Mouse (Mus musculus) midbrain, embryonic 16.5 days (tissue): ENCODE measurements around the gene Myo19. TPM values are rescaled to one million over a fixed set of nuclear protein-coding genes. Genes with fewer than 3 reads are reported as not detected.

Source experiments
- ATAC-seq: fragments of 200-750 bp; cut with Nextera tagmentation; 2 replicates; pipeline ENCODE4 v1.8.0; 2017; ENCODE audit warnings: moderate TSS enrichment
- H3K27ac ChIP-seq: fragments of 300-500 bp; sonication (generic); 2 replicates; pipeline ENCODE4 v1.5.1; 2014; ENCODE audit warnings: mild to moderate bottlenecking, low read length, mixed read lengths
- H3K27me3 ChIP-seq: fragments of 300-500 bp; sonication (generic); 2 replicates; pipeline ENCODE4 v1.6.1; 2014; ENCODE audit warnings: low read depth, low read length, mixed read lengths; ENCODE audit not compliant: control insufficient read depth, insufficient read depth
- H3K36me3 ChIP-seq: fragments of 300-500 bp; sonication (generic); 2 replicates; pipeline ENCODE4 v1.6.1; 2014; ENCODE audit warnings: mild to moderate bottlenecking, low read length, moderate library complexity, mixed read lengths; ENCODE audit not compliant: control insufficient read depth, insufficient read depth
- H3K4me1 ChIP-seq: fragments of 300-500 bp; sonication (generic); 2 replicates; pipeline ENCODE4 v1.6.1; 2014; ENCODE audit warnings: mild to moderate bottlenecking, low read length, mixed read lengths; ENCODE audit not compliant: control insufficient read depth, insufficient read depth
- H3K4me2 ChIP-seq: fragments of 300-500 bp; sonication (generic); 2 replicates; pipeline ENCODE4 v1.6.1; 2014; ENCODE audit warnings: mild to moderate bottlenecking, low read length, mixed read lengths
- H3K4me3 ChIP-seq: fragments of 300-500 bp; sonication (generic); 2 replicates; pipeline ENCODE4 v1.5.1; 2014; ENCODE audit warnings: low read depth, mild to moderate bottlenecking, low read length, moderate library complexity, mixed read lengths
- H3K9ac ChIP-seq: fragments of 300-500 bp; sonication (generic); 2 replicates; pipeline ENCODE4 v1.6.1; 2014; ENCODE audit warnings: low read depth, low read length, mixed read lengths
- H3K9me3 ChIP-seq: fragments of 300-500 bp; sonication (generic); replicated peaks from 2 replicates; pipeline ENCODE4 v1.6.1; 2014; ENCODE audit warnings: mild to moderate bottlenecking, low read length, mixed read lengths; ENCODE audit not compliant: control insufficient read depth, poor library complexity, severe bottlenecking
- WGBS: fragments of 180-500 bp; shearing (Covaris S2); extraction: QIAGEN DNeasy Blood & Tissue Kit; methylation state at CpG from one replicate; pipeline ENCODE4 v1.1.7; 2014; 5-methylcytosine and 5-hydroxymethylcytosine counted together
- polyA plus RNA-seq: library from polyadenylated mRNA; unstranded; fragments of >200 nt; fragmentation: Nextera tagmentation; extraction: Ambion mirVana; gene quantifications from 2 replicates; pipeline ENCODE4 v1.2.1, GENCODE M21; 2015

Myo19 gene
- polyA plus RNA-seq: 5.3 and 5.8 TPM in 2 replicates

DNA sequence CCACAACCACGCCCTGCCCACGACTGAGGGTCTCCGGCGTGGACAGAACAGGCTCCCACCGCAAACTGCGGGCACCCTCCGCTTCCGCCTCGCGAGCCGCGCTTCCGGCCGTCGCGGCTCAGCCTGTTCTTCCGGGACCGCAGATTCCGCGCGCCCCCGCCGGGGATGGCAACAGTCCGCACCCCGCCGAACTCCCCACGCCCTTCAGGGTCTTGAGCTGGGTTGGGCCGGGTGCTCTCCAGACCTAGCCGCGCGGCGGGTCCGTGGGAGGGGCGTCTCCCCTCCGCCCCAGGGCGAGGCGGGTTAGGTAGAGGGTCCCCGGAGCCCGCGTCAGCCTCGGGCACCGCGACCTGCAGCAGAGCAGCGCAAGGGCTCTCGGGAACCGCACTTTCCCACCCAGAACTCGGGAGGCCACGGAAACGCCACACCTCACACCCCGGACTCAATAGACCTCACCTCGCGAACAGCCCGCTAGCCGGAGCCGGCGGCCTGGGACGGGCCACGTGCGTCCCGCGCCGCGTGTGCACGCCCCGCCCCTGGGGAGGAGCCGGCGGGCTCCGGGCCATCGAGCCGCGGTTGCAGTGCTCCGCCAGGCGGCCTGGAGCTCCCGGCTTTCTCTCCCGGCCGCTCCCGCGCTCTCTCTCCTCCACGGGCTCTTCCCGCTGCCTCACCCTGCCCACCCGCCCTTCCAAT is at the start of gene Myo19, which contains the start of gene Pigw:
Gene Myo19 (plus strand): TSS at position 377 of the 693 bp plus-strand sequence.
Gene Pigw (minus strand): TSS at position 514 of the 693 bp plus-strand sequence.
- under 1% methylated on average over 76 of the region's 81 CpGs for WGBS

DNA sequence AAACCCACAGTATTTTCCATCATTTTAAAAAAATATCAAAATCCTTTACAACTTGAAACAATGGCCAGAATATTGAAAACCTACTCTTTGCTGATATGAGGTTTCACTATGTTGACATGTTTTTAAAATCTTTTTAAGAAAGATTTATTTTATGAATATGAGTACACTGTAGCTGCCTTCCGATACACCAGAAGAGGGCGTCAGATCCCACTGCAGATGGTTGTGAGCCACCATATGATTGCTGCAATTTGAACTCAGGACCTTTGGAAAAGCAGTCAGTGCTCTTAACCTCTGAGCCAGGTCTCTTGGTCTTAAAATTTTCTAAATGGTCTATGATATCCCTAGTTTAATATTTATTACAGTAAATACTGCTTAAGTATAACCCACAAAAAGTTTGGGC is 40.6 kb upstream of the Myo19 start:
- H3K4me1 ChIP-seq: no peaks in the 10 kb centered on the region

More for the DNA sequence above, at the start of gene Myo19, which contains the start of gene Pigw:
- H3K4me2 ChIP-seq: peak within 1 kb of the TSS; percentile 86
- peak within 1 kb of the TSS; percentile 85 for H3K9ac ChIP-seq
- H3K4me3 ChIP-seq: peak within 1 kb of the TSS; percentile 84
- H3K27me3 ChIP-seq: no peaks in the 10 kb centered on the region
- H3K4me1 ChIP-seq: peaks cover 15% of the 10 kb centered on the region
- H3K9me3 ChIP-seq: no peaks in the 10 kb centered on the region
- H3K27ac ChIP-seq: peak within 1 kb of the TSS; percentile 87
- ATAC-seq: peak; percentile 95
- H3K36me3 ChIP-seq: no peaks in the 10 kb centered on the region

DNA sequence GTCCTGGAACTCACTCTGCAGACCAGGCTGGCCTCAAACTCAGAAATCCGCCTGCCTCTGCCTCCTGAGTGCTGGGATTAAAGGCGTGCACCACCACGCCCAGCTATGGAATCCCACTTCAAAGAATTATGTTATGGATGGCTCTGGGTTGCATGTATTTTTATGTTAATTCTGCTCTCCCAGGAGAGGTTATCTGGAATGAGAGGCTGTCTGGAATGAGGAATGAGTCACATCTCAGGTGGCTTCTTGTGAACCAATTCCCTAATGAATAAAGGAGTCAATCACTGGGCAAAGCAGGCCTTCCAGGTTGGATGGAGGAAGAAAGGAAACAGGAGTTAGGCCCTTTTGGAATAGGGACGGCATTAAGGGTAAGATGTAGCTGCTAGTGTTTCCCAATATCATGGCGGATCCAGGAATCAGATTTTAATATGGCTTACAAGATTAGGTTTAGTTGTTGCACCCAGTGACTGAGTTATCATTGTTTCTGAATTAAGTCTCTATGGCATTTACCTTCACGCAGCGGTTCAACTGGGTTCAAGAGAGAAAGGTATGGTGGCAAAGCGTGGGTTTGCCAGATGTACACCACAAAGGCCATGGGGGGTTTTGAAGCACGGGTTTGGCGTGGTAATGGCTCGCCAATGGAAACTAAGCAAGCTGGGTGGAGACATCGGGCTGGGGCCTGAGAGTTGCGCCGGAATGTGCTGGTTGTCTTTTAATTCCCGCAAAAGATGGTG is 33.0 kb upstream of the Myo19 start:
- WGBS: 95% methylated on average over 15 of the region's 15 CpGs
- ATAC-seq: no peak
- Histone ChIP-seq H3K27me3 (no peaks in the 10 kb centered on the region), H3K4me2 (no peak overlapping the region), H3K4me3 (no peak overlapping the region), H3K36me3 (peaks cover 13% of the 10 kb centered on the region), H3K27ac (no peak overlapping the region), H3K4me1 (no peaks in the 10 kb centered on the region), H3K9me3 (no peaks in the 10 kb centered on the region), H3K9ac (no peak overlapping the region)

More for the DNA sequence above, 40.6 kb upstream of the Myo19 start:
- no peak overlapping the region for H3K9ac ChIP-seq
- H3K27me3 ChIP-seq: no peaks in the 10 kb centered on the region
- no peak overlapping the region for H3K4me2 ChIP-seq
- no peak for ATAC-seq
- H3K27ac ChIP-seq: no peak overlapping the region
- no peak overlapping the region for H3K4me3 ChIP-seq
- 91% methylated on average over 2 of the region's 2 CpGs for WGBS
- no peaks in the 10 kb centered on the region for H3K9me3 ChIP-seq
- H3K36me3 ChIP-seq: peaks cover 18% of the 10 kb centered on the region

DNA sequence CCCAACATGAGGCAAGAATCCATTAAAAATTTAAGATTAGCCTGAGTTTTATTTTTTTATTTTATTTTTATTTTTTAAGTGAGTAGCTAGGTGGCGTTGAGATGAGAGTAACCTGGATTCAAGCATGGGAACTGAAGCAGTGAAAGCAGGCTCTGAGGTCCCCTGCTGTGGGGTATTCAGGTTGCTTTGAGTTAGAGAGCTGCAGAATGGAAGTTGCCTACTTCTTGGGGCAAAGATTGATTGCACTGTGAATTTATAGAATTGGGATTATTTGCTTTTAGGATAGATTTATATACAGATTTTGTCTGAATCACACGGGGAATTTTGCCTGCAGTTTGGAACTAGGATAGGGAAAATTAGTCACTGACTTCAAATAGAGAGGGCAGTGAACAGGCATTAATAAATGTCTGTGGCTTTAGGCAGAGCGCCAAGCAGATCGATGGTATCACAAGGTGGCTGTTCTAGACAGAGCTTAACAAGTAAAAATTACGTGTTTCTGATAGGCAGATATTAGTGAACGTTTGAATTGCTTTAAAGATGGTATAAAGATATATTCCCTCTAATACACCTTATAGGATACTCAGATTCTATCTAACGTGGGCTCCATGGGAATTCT is 32.4 kb upstream of the Myo19 start:
- 91% methylated on average over 7 of the region's 7 CpGs for WGBS
- Histone ChIP-seq H3K4me2 (no peak overlapping the region), H3K36me3 (peaks cover 13% of the 10 kb centered on the region), H3K27me3 (no peaks in the 10 kb centered on the region), H3K4me3 (no peak overlapping the region), H3K9ac (no peak overlapping the region), H3K4me1 (no peaks in the 10 kb centered on the region), H3K9me3 (no peaks in the 10 kb centered on the region), H3K27ac (no peak overlapping the region)
- no peak for ATAC-seq

DNA sequence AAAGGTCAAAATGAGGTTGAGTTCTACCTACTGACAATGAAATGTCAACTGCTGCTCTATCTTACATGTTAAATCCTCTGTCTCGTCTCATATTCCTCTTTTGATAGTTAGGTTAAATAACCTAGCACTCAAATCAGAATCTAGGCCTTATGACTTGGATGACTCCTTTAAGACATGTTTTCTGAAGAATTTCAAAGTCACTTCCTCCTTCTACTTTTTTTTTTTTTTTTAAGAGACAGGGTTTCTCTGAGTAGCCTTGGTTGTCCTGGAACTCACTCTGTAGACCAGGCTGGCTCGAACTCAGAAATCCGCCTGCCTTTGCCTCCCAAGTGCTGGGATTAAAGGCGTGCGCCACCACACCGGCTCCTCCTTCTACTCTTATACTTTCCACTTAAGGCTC is 24.7 kb upstream of the Myo19 start:
- Histone ChIP-seq H3K36me3 (peaks cover 13% of the 10 kb centered on the region), H3K9ac (no peak overlapping the region), H3K4me3 (no peak overlapping the region), H3K4me1 (no peaks in the 10 kb centered on the region), H3K27me3 (no peaks in the 10 kb centered on the region), H3K27ac (no peak overlapping the region), H3K4me2 (no peak overlapping the region), H3K9me3 (no peaks in the 10 kb centered on the region)
- ATAC-seq: no peak
- WGBS: 96% methylated on average over 6 of the region's 6 CpGs

DNA sequence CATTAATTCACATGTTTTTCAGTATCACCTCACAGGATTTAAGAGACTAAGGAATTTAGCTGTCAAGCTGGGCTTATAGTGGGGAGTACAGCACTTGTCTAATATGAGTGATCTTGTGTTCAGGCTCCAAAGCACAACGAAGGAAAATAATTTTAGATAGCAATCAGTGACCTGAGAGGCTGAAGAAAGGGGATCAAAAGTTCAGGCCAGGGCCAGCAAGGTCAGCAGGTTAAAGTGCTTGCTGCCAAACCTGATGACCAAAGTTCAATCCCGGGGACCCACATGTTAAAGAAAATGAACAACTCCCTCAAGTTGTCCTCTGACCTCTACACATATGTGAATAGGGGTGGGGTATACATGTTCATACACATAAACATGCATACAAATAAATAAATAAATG is 14.7 kb upstream of the Myo19 start:
- WGBS: 84% methylated on average over 2 of the region's 2 CpGs
- H3K4me2 ChIP-seq: no peak overlapping the region

DNA sequence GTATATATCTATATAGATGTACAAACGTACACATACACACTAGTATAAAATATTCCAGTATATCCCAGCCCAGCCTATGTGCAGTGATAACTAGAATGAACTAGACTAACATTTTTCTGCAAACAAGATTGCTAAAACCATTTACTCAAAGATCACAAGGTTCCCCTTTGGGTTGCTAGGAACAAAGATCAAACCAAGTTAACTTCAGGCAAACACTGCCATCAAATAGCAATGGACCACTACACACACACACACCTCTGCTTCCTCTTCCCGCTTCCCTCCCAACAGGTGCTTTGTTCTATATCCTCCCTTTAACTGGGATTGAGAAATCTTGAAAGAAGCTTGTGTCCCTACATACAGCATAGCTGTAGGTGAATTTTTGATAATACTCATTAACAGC is 12.4 kb upstream of the Myo19 start:
- Histone ChIP-seq H3K4me3 (no peak overlapping the region), H3K27ac (no peak overlapping the region), H3K36me3 (no peaks in the 10 kb centered on the region), H3K4me1 (peaks cover 25% of the 10 kb centered on the region), H3K9me3 (no peaks in the 10 kb centered on the region), H3K9ac (no peak overlapping the region), H3K4me2 (0 out of 2 replicates have a peak overlapping the region, but pooled peaks have one; percentile 23), H3K27me3 (no peaks in the 10 kb centered on the region)
- 91% methylated on average over 2 of the region's 2 CpGs for WGBS
- no peak for ATAC-seq

More for the DNA sequence above, 14.7 kb upstream of the Myo19 start:
- H3K4me1 ChIP-seq: peaks cover 22% of the 10 kb centered on the region
- no peak for ATAC-seq
- no peaks in the 10 kb centered on the region for H3K27me3 ChIP-seq
- H3K4me3 ChIP-seq: no peak overlapping the region
- H3K36me3 ChIP-seq: no peaks in the 10 kb centered on the region
- no peak overlapping the region for H3K9ac ChIP-seq
- H3K27ac ChIP-seq: no peak overlapping the region
- H3K9me3 ChIP-seq: no peaks in the 10 kb centered on the region

DNA sequence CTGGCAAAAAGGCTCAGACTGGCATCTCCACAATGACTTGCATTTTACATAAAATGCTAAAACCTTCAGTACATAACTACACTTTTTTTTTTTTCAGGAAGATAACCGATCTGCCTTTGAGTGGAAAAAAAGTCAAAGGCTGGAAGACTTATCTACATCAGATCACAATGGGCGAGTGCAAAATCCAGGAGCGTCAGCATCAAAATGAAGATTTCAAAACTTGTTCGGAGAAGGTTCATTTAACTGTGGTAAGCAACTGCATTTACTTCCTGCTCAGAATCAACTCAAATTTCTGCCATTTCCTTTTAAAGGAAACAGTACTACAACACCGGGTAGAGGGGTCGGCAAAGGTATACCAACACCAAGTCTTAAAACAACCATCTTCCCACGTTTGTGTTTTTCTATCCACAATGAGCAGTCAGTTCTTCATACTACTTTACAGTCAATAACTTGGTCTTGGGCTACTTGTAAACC is 11.1 kb upstream of the Myo19 start:
- peak overlapping the region; percentile 100; the same call in 1 of the 2 replicates for H3K27ac ChIP-seq
- H3K9me3 ChIP-seq: no peaks in the 10 kb centered on the region
- H3K4me1 ChIP-seq: peaks cover 25% of the 10 kb centered on the region
- no peaks in the 10 kb centered on the region for H3K27me3 ChIP-seq
- WGBS: 16% methylated on average over 7 of the region's 7 CpGs
- peak overlapping the region; percentile 78 for H3K4me2 ChIP-seq
- H3K9ac ChIP-seq: peak overlapping the region; percentile 75
- peak overlapping the region; percentile 63 for H3K4me3 ChIP-seq
- no peak for ATAC-seq
- H3K36me3 ChIP-seq: no peaks in the 10 kb centered on the region
